Mouse (Mus musculus): ENCODE data around the gene Mxra7. TPM values are rescaled to one million over a fixed set of nuclear protein-coding genes. Genes with fewer than 3 reads are reported as not detected.
"Not testable (repeated sequence)": the region's sequence is repeated elsewhere in the genome, so short reads cannot be mapped to it uniquely, and the experiment has no call there.

The Mxra7 gene
- polyA plus RNA-seq, 1 experiment from 2014 or later, result 62.0 TPM

DNA sequence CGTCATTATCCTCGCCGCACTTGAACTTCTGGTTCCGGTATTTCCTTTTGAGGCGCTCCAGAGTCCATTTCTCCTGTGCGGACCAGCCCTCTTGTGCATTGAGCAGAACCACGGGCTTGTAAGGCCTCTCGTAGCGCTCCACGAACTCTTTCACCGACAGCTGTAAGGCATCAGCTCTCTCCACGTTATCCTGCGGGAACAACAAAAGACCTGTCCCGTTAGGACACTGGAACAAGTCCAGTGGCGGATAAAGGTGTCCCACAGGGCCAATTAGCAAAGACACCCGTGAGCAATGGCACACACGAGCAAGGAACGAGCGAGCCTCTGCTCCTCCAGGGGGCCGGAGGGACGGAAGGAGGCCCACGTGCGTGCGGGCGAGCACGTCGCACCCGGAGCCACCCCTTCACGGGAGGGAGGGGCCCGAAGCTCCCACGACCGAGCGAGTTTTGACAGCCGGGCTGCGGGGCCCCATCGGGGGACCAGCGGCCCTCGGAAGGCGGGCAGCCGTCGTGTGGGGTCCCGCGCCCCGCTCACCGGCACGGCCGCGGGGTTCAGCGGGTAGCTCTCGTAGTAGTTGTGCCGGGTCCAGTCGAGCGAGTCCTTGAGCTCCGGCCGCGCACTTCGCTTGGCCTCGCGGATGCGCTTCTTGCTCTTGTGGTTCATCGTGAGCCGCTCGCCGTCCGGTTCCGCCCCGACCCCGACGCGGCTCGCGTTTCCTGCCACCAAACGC is 14.8 kb upstream of the Mxra7 start:
- H3K4me2 ChIP-seq, result peak overlapping the region; percentile 94
- peak overlapping the region; percentile 91 for H3K9ac ChIP-seq
- peak overlapping the region; percentile 97 for H3K27ac ChIP-seq (replicated peaks)
- H3K4me3 ChIP-seq, result peak overlapping the region; percentile 82
- WGBS, result under 1% methylated on average over 67 of the region's 73 CpGs
- no peaks in the 10 kb centered on the region for H3K27me3 ChIP-seq
- peak; percentile 80 for ATAC-seq (ENCODE audit: low read depth)
- H3K36me3 ChIP-seq, result peaks cover 52% of the 10 kb centered on the region
- H3K9me3 ChIP-seq, result no peaks in the 10 kb centered on the region
- peaks cover 64% of the 10 kb centered on the region for H3K4me1 ChIP-seq (replicated peaks)

DNA sequence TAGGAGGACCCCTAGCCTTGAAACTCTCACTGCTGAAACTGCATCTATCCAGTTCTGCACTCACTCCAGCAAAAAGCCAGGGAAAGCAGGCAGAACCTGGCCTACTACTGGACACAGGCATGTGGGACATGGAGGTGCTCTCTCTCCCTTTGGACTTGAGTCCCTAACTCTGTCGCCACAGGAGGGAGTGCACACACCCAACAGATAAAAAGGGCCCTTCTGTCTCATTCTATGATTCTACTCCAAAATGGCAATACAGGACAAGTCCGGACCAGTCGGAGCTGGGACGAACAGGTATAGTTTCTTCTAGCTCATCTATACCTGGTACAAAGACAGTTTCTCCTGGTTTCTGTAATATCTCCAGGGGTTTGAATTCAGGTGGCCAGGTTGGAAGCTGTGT is 12.9 kb upstream of the Mxra7 start:
- no peak overlapping the region for H3K27ac ChIP-seq (replicated peaks)
- ATAC-seq (ENCODE audit: low read depth), result no peak
- H3K4me2 ChIP-seq, result peak overlapping the region; percentile 94
- H3K9ac ChIP-seq, result peak overlapping the region; percentile 91
- peaks cover 54% of the 10 kb centered on the region for H3K4me1 ChIP-seq (replicated peaks)
- no peaks in the 10 kb centered on the region for H3K27me3 ChIP-seq
- H3K4me3 ChIP-seq, result peak overlapping the region; percentile 82
- peaks cover 57% of the 10 kb centered on the region for H3K36me3 ChIP-seq
- 86% methylated on average over 4 of the region's 4 CpGs for WGBS
- no peaks in the 10 kb centered on the region for H3K9me3 ChIP-seq

DNA sequence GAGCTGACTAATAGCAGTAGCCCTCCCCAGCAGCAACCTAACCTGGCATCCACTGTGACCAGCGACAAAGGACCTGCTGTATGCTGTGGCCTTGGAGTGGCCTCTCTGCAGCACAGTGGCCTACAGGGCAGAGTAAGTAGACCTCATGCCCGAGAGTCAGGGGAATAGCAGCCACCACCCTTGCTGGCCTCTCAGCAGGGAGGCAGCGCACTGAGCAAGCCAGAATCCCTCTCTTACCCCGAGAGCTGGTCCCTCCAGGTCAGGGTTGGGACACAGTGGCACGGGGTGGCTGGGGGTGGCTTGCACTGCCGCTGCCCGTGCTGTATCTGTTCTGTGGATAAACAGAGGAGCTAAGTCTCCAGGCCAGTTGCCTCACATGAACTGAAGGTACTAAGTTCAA is 11.8 kb upstream of the Mxra7 start:
- 74% methylated on average over 7 of the region's 7 CpGs for WGBS
- H3K9ac ChIP-seq, result peak overlapping the region; percentile 46; the same call in 1 of the 2 replicates

DNA sequence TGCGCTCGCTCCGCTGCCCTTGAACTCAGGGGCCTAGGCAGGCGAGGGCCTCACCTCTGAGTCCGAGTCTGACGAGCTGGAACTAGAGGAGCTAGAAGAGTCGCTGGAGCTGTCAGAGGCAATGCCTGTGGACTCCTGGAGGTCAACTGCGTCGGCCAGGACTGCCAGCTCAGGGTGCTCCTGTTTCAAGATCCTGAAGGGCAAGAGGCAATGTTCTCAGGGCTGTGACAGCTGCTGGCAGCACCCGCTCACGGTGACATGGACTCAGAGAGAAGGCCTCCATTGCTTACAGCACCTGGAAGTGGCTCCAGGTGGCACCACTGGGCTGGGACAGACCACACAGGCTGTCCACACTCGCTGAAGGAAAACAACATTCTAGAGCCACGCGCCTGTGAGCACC is 11.1 kb upstream of the Mxra7 start:
- Histone ChIP-seq H3K27me3 (no peaks in the 10 kb centered on the region), H3K4me2 (no peak overlapping the region), H3K9ac (no peak overlapping the region), H3K36me3 (peaks cover 73% of the 10 kb centered on the region), H3K9me3 (no peaks in the 10 kb centered on the region), H3K4me3 (no peak overlapping the region), H3K4me1 (replicated peaks) (peaks cover 42% of the 10 kb centered on the region), H3K27ac (replicated peaks) (no peak overlapping the region)
- 93% methylated on average over 14 of the region's 14 CpGs for WGBS
- no peak for ATAC-seq (ENCODE audit: low read depth)

More for the DNA sequence above, 11.8 kb upstream of the Mxra7 start:
- no peak for ATAC-seq (ENCODE audit: low read depth)
- H3K27me3 ChIP-seq, result no peaks in the 10 kb centered on the region
- peaks cover 49% of the 10 kb centered on the region for H3K4me1 ChIP-seq (replicated peaks)
- H3K4me3 ChIP-seq, result peak overlapping the region; percentile 20
- peaks cover 66% of the 10 kb centered on the region for H3K36me3 ChIP-seq
- no peaks in the 10 kb centered on the region for H3K9me3 ChIP-seq
- H3K27ac ChIP-seq (replicated peaks), result no peak overlapping the region
- H3K4me2 ChIP-seq, result 0 out of 2 replicates have a peak overlapping the region, but pooled peaks have one; percentile 94

DNA sequence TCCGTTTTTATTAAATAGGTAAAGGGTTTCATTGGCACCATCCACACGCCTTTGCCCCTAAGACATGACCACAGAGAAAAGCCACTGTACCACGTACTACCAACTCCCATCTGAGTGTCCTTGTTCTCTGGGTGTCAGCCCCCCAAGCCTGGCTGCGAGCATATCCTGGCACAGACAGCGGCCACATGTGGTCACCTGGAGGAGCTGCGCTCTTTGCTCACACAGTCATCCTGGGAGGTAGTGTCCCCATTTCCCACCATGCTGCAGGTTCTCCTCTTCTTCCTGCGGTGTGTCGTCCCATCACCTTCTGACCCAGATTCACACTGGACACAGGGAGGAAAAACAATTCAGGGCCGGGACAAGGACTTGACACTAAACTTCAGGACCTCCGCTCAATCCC is 9.6 kb upstream of the Mxra7 start:
- no peak overlapping the region for H3K27ac ChIP-seq (replicated peaks)
- no peaks in the 10 kb centered on the region for H3K9me3 ChIP-seq
- H3K4me1 ChIP-seq (replicated peaks), result peaks cover 49% of the 10 kb centered on the region
- peaks cover 84% of the 10 kb centered on the region for H3K36me3 ChIP-seq
- no peak for ATAC-seq (ENCODE audit: low read depth)
- no peaks in the 10 kb centered on the region for H3K27me3 ChIP-seq
- WGBS, result 95% methylated on average over 10 of the region's 10 CpGs
- H3K9ac ChIP-seq, result no peak overlapping the region
- no peak overlapping the region for H3K4me2 ChIP-seq
- no peak overlapping the region for H3K4me3 ChIP-seq

DNA sequence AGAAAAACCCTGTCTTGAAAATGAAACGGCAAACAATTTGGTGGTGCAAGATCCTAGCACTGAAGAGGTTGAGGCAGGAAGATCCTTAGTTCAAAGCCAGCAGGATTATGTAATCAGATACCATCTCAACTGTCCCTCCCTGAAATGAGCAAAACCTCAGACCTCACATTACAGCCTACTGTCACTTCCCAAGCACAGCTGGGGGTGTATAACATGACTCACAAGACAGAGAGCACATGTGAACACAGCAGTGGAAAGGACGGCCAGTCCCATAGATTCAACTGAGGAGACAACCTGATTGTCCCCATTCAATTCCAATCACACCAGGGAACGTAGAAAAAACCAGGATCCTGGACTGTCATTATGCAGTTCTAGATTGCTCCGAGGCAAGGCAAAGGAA is 8.4 kb upstream of the Mxra7 start:
- ATAC-seq (ENCODE audit: low read depth), result no peak
- no peak overlapping the region for H3K27ac ChIP-seq (replicated peaks)
- no peak overlapping the region for H3K4me3 ChIP-seq
- 88% methylated on average over 4 of the region's 4 CpGs for WGBS
- H3K4me1 ChIP-seq (replicated peaks), result peaks cover 43% of the 10 kb centered on the region
- no peaks in the 10 kb centered on the region for H3K9me3 ChIP-seq
- no peak overlapping the region for H3K4me2 ChIP-seq
- peaks cover 87% of the 10 kb centered on the region for H3K36me3 ChIP-seq
- no peak overlapping the region for H3K9ac ChIP-seq
- no peaks in the 10 kb centered on the region for H3K27me3 ChIP-seq

DNA sequence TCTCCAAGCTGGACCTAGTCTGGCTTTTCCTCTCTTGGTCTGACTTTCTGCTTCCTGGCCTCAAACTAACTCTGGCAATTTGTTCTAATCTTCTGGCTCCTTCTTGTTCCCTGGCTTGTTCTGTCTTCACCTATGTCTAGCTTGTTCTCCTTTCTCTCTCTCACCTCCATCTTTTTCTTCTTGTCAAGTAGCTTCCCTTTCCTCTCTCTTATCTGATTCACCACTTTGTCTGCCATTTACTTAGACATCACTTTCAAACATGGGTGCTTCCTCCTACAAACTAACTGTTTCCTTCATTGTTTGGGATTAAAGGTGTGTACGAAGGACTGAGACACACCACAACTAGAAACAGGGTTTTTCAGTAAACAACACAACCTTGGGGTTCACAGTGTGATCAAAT is 7.1 kb upstream of the Mxra7 start:
- no peaks in the 10 kb centered on the region for H3K27me3 ChIP-seq
- no peak for ATAC-seq (ENCODE audit: low read depth)
- WGBS, result 91% methylated on average over 1 of the region's 1 CpGs
- no peak overlapping the region for H3K4me2 ChIP-seq
- no peak overlapping the region for H3K9ac ChIP-seq
- no peaks in the 10 kb centered on the region for H3K9me3 ChIP-seq
- H3K27ac ChIP-seq (replicated peaks), result no peak overlapping the region
- H3K36me3 ChIP-seq, result peaks cover 78% of the 10 kb centered on the region
- peaks cover 29% of the 10 kb centered on the region for H3K4me1 ChIP-seq (replicated peaks)
- no peak overlapping the region for H3K4me3 ChIP-seq

DNA sequence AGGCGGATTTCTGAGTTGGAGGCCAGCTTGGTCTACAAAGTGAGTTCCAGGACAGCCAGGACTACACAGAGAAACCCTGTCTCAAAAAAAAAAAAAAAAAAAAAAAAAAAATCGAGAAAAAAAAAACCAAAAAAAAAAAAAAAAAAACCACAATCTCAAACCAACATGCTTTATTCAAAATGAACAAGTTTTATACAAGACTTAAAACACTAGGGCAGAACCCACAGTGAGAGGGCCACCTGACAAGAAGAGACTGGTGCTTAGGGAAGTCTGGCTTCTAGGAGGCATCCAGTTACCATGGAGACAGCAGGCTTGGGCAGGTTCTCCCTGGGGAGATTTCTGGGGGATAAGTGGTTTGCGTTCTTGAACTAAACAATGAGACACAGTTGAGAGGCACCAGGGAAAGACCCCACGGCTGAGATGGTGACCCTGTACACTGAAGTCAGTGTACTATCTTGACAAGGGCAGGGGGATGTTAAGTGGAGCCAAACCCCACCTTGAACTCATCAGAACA is 4.4 kb upstream of the Mxra7 start:
- Histone ChIP-seq H3K4me1 (replicated peaks) (peaks cover 28% of the 10 kb centered on the region), H3K9me3 (no peaks in the 10 kb centered on the region), H3K36me3 (peaks cover 51% of the 10 kb centered on the region), H3K27me3 (no peaks in the 10 kb centered on the region), H3K27ac (replicated peaks) (peak overlapping the region; percentile 42; the same call in 1 of the 2 replicates), H3K9ac (no peak overlapping the region), H3K4me3 (no peak overlapping the region), H3K4me2 (no peak overlapping the region)
- WGBS, result 35% methylated on average over 3 of the region's 4 CpGs
- no peak for ATAC-seq (ENCODE audit: low read depth)

DNA sequence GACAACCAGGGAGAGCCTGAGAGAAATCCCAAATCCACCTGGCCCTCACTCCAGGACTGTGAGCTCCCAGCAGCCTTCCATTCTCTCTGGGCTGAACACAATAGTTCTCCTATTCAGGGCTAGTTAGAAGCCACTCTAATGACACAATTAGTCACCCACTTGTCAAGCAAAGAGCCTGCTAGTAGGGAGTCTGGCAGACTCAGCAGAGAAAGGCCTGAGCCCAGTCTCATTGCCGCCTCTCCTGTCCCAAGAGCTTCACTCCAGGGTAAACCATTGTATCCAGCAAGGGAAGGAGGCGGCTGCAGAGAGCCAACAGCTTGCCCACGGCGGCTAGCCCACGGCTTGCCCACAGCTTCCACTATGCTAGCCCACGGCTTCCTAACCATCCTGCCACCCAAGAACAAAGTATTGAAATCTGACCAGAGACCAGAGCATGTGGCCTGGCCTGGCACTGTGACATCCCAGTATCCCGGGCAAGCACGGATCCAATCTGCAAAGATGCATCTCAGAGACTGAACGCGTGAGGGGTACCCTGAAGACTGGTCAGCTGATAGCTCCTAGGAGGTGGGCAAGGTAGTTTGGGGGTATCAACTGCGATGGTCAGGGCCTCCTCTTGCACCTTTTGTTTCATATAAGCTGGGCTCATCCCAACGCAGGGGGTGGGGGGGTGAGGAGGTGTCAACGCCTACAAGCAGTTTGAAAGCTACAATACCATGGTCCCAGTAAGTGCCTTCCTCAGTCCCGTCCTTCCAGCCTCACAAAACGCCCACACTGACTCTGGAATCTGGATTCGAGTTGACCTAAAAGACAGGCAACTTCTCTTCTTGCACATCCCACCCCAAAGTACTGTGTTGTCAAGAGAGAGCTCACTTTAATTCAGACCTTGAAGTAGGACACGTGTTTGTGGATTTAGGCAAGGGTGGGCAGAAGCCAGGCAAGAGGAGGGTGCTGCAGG is 1.0 kb downstream of the Mxra7 start:
- H3K27me3 ChIP-seq, result no peaks in the 10 kb centered on the region
- H3K9me3 ChIP-seq, result no peaks in the 10 kb centered on the region
- H3K4me1 ChIP-seq (replicated peaks), result peaks cover 50% of the 10 kb centered on the region
- ATAC-seq (ENCODE audit: low read depth), result peak; percentile 41
- H3K4me2 ChIP-seq, result peak overlapping the region; percentile 81
- H3K9ac ChIP-seq, result peak overlapping the region; percentile 96
- 6% methylated on average over 17 of the region's 17 CpGs for WGBS
- peak overlapping the region; percentile 77 for H3K4me3 ChIP-seq
- H3K36me3 ChIP-seq, result peaks cover 7% of the 10 kb centered on the region
- peak overlapping the region; percentile 91 for H3K27ac ChIP-seq (replicated peaks)

DNA sequence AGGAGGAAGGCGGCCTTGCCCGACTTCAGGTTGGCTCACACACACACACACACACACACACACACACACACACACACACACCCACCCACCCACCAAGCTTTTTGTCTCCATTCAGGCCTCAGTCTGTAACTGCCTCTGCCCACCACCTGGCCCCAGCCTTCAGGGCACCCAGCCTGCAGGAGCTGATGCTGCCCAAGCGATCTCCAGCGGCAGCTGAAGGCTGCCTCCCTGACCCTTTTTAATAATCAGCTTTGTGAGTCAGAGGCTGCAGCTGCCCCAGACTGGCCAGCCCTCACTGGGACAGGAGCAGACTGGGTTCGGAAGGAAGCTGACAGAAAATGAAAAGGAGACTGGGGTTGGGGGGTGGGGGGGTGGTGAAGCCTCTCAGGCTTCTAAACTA is 2.6 kb downstream of the Mxra7 start:
- Histone ChIP-seq H3K4me1 (replicated peaks) (peaks cover 65% of the 10 kb centered on the region), H3K4me3 (peak overlapping the region; percentile 77)

DNA sequence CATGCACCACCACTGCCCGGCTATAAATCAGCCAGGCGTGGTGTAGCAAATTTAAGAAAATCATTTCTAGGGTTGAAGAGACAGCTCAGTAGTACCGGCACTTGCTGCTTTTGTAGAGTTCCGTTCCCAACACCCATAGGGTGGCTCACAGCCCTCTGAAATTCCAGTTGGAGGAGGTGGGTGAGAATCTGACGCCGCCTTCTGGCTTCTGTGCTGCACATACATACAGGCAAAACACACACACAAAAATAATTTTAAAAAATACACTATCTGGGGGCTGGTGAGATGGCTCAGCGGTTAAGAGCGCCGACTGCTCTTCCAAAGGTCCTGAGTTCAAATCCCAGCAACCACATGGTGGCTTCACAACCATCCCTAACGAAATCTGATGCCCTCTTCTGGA is 4.0 kb downstream of the Mxra7 start:
- 97% methylated on average over 10 of the region's 10 CpGs for WGBS

More for the DNA sequence above, 2.6 kb downstream of the Mxra7 start:
- Histone ChIP-seq H3K36me3 (no peaks in the 10 kb centered on the region), H3K27ac (replicated peaks) (peak overlapping the region; percentile 91), H3K9me3 (no peaks in the 10 kb centered on the region), H3K4me2 (peak overlapping the region; percentile 81), H3K27me3 (no peaks in the 10 kb centered on the region), H3K9ac (peak overlapping the region; percentile 61)
- 24% methylated on average over 5 of the region's 5 CpGs for WGBS
- no peak for ATAC-seq (ENCODE audit: low read depth)

DNA sequence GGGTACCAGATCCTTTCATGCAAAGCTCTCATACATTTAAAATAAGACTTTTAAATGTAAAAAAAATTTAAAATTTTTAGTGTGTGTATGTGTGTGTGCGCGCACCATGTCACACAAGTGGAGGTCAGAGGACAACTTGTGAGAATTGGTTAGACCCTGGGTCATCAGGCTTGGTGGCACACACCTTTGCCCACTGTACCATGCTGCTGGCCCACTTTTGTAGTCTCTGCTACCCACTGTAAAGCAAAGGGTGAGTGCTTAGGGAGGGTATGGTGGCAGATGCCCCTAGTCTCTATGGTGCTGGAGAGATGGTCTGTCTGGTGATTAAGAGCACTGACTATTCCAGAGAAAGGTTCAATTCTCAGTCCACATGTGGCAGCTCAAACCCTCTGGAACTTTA is 4.6 kb downstream of the Mxra7 start:
- Histone ChIP-seq H3K4me3 (no peak overlapping the region), H3K9me3 (no peaks in the 10 kb centered on the region), H3K27me3 (no peaks in the 10 kb centered on the region), H3K4me2 (no peak overlapping the region), H3K36me3 (no peaks in the 10 kb centered on the region), H3K9ac (no peak overlapping the region), H3K27ac (replicated peaks) (no peak overlapping the region), H3K4me1 (replicated peaks) (peaks cover 71% of the 10 kb centered on the region)
- WGBS, result 100% methylated on average over 2 of the region's 2 CpGs
- ATAC-seq (ENCODE audit: low read depth), result no peak

More for the DNA sequence above, 4.0 kb downstream of the Mxra7 start:
- not testable (repeated sequence) for H3K4me2 ChIP-seq; H3K27me3 ChIP-seq; H3K36me3 ChIP-seq; H3K9me3 ChIP-seq; H3K4me3 ChIP-seq; ATAC-seq (ENCODE audit: low read depth); H3K27ac ChIP-seq (replicated peaks); H3K9ac ChIP-seq
- peaks cover 71% of the 10 kb centered on the region for H3K4me1 ChIP-seq (replicated peaks)
